Mouse (Mus musculus) hindbrain, embryonic 11.5 days (tissue): ENCODE measurements at regions not wholly inside any gene's neighbourhood (a gene's known extent, or its start where the extent isn't known, plus 50 kb on each side); places are given as distances from the start of the nearest gene placed in this dataset.

Experiments
- ATAC-seq: fragments of 200-750 bp; cut with Nextera tagmentation; 2 replicates; pipeline ENCODE4 v1.8.0; 2017; ENCODE audit warnings: mild to moderate bottlenecking, moderate TSS enrichment, moderate library complexity; ENCODE audit not compliant: low FRiP score
- DNase-seq: peaks from one replicate; pipeline ENCODE4 v3.0.0-alpha.2; 2015; ENCODE audit warnings: low spot score
- H3K27ac ChIP-seq: fragments of 300-500 bp; sonication (generic); 2 replicates; pipeline ENCODE4 v1.5.1; 2014; ENCODE audit warnings: mild to moderate bottlenecking, low read depth, low read length
- H3K27me3 ChIP-seq: fragments of 300-500 bp; sonication (generic); 2 replicates; pipeline ENCODE4 v1.6.1; 2014; ENCODE audit warnings: mild to moderate bottlenecking, low read length, moderate library complexity, mixed read lengths; ENCODE audit not compliant: control insufficient read depth, insufficient read depth
- H3K36me3 ChIP-seq: fragments of 300-500 bp; sonication (generic); 2 replicates; pipeline ENCODE4 v1.6.1; 2014; ENCODE audit warnings: mild to moderate bottlenecking, low read length, moderate library complexity, mixed read lengths; ENCODE audit not compliant: control insufficient read depth, insufficient read depth
- H3K4me1 ChIP-seq: fragments of 300-500 bp; sonication (generic); replicated peaks from 2 replicates; pipeline ENCODE4 v1.6.1; 2014; ENCODE audit warnings: low read length, mixed read lengths; ENCODE audit not compliant: control insufficient read depth, insufficient read depth
- H3K4me2 ChIP-seq: fragments of 300-500 bp; sonication (generic); replicated peaks from 2 replicates; pipeline ENCODE4 v1.6.1; 2014; ENCODE audit warnings: mild to moderate bottlenecking, low read depth, low read length
- H3K4me3 ChIP-seq: fragments of 300-500 bp; sonication (generic); 2 replicates; pipeline ENCODE4 v1.5.1; 2014; ENCODE audit warnings: low read depth, low read length
- H3K9ac ChIP-seq: fragments of 300-500 bp; sonication (generic); 2 replicates; pipeline ENCODE4 v1.6.1; 2014; ENCODE audit warnings: low read depth, low read length
- H3K9me3 ChIP-seq: fragments of 300-500 bp; sonication (generic); 2 replicates; pipeline ENCODE4 v1.6.1; 2016; ENCODE audit warnings: low read length; ENCODE audit not compliant: control insufficient read depth
- WGBS: fragments of 180-500 bp; shearing (Covaris S2); extraction: QIAGEN DNeasy Blood & Tissue Kit; methylation state at CpG from one replicate; pipeline ENCODE4 v1.1.7; 2014; 5-methylcytosine and 5-hydroxymethylcytosine counted together

GRCm38 (mm10) chr8:67143479-67143878, 283.5 kb downstream of the Naf1 start:
- DNase-seq (no peak), ATAC-seq (no peak)
- H3K4me3 ChIP-seq = no peak overlapping the region
- no peak overlapping the region for H3K4me2 ChIP-seq
- H3K27me3 ChIP-seq = no peaks in the 10 kb centered on the region
- H3K27ac ChIP-seq = no peak overlapping the region
- no peaks in the 10 kb centered on the region for H3K36me3 ChIP-seq
- 67% methylated on average over 4 of the region's 4 CpGs for WGBS
- H3K9me3 ChIP-seq = no peaks in the 10 kb centered on the region
- H3K9ac ChIP-seq = no peak overlapping the region
- no peaks in the 10 kb centered on the region for H3K4me1 ChIP-seq

GRCm38 (mm10) chr8:67181741-67182140, 321.7 kb downstream of the Naf1 start:
- WGBS = 84% methylated on average over 5 of the region's 5 CpGs

DNA sequence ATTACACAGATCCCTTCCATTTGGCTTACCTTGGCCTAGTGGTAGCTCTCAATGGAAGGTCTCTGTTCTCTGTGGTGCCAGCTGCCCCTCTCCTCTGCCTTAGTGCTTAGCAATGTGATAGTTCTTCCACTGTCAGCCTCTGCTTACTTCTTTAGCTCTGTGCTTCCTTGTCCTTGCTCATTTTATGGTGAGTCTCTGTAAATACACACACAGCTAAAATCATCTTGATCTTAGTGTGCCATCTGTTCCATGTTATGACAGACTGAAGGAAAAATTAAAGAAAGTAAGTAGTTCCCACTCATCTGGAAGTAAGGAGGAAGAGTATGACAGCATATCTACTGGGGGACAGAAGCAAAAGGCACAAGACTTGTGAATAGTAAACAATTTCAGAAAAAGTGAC, 324.4 kb upstream of the Nat3 start:
- no peaks in the 10 kb centered on the region for H3K4me1 ChIP-seq
- no peaks in the 10 kb centered on the region for H3K36me3 ChIP-seq
- no peak for DNase-seq
- H3K27ac ChIP-seq = no peak overlapping the region
- H3K9ac ChIP-seq = no peak overlapping the region
- no peak for ATAC-seq
- no peaks in the 10 kb centered on the region for H3K27me3 ChIP-seq
- no peak overlapping the region for H3K4me3 ChIP-seq
- H3K9me3 ChIP-seq = no peaks in the 10 kb centered on the region
- no peak overlapping the region for H3K4me2 ChIP-seq

More at GRCm38 (mm10) chr8:67181741-67182140, 321.7 kb downstream of the Naf1 start:
- Histone ChIP-seq H3K4me3 (no peak overlapping the region), H3K4me1 (no peaks in the 10 kb centered on the region), H3K27me3 (no peaks in the 10 kb centered on the region), H3K27ac (no peak overlapping the region), H3K9ac (no peak overlapping the region), H3K36me3 (no peaks in the 10 kb centered on the region), H3K9me3 (no peaks in the 10 kb centered on the region), H3K4me2 (no peak overlapping the region)
- ATAC-seq (no peak), DNase-seq (no peak)

DNA sequence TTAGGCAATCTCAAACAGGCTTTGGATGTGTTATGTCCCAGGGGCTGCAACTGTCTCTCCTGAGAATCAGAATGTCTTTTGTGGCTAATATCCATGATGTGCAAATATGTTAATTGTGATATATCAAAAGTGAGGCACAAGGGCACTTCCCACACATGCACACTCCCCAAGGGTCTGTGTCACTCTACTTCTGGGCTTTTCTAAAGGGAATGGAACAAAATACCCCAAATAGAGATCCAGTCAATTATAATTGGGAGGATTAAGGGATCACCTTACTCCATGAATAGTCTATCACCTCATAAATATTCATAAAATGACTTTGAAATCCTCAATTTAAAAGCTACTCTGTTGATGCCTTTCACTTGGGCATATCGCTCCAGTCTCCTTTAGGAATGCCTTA, 317.6 kb upstream of the Nat3 start:
- Histone ChIP-seq H3K36me3 (no peaks in the 10 kb centered on the region), H3K9ac (no peak overlapping the region), H3K4me3 (no peak overlapping the region), H3K4me1 (no peaks in the 10 kb centered on the region), H3K27me3 (no peaks in the 10 kb centered on the region), H3K4me2 (no peak overlapping the region), H3K27ac (no peak overlapping the region), H3K9me3 (no peaks in the 10 kb centered on the region)
- no peak for DNase-seq
- 71% methylated on average over 1 of the region's 1 CpGs for WGBS
- no peak for ATAC-seq

DNA sequence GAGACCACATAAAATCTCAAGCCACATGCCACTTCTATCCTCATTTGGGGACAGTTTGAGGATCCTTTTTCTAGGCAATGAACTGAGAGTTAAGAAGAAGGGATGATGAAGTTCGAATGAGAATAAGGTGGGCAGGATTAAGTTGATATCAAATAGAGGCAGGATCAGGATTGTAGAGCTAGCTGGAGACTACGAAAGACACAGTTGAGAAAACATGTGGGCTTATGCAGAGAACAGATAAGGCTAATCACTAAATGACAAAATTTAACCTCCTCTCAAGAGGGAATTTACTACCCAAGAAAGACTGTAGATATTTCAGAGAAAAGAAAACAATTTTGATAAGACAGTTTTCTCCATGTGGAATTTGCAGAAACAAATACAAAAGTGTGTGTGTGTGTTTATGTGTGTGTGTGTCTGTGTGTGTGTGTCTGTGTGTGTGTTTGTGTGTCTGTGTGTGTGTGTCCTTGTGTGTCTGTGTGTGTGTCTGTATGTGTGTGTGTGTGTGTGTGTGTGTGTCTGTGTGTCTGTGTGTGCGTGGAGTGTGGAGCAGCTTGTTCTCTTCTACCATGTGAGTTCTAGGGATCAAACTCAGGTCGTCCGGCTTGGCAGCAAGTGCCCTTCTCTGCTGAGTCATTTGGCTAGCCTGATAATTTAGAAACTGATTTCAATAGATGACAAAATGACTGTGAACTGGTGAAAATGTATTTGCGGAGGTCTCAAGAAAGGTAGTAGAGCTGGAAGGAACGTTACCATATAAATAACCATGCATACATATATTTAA, 291.5 kb upstream of the Nat3 start:
- no peak overlapping the region for H3K9ac ChIP-seq
- no peaks in the 10 kb centered on the region for H3K36me3 ChIP-seq
- H3K4me1 ChIP-seq = no peaks in the 10 kb centered on the region
- whole genome bisulfite sequencing = 88% methylated on average over 7 of the region's 7 CpGs
- DNase-seq = no peak
- H3K4me3 ChIP-seq = no peak overlapping the region
- no peaks in the 10 kb centered on the region for H3K27me3 ChIP-seq
- no peak overlapping the region for H3K27ac ChIP-seq
- no peak for ATAC-seq
- no peak overlapping the region for H3K4me2 ChIP-seq
- H3K9me3 ChIP-seq = no peaks in the 10 kb centered on the region

- no peak overlapping the region for H3K4me2 ChIP-seq
- H3K4me1 ChIP-seq = no peaks in the 10 kb centered on the region
- no peaks in the 10 kb centered on the region for H3K36me3 ChIP-seq
- no peaks in the 10 kb centered on the region for H3K9me3 ChIP-seq
- H3K4me3 ChIP-seq = no peak overlapping the region
- no peak overlapping the region for H3K9ac ChIP-seq
- 72% methylated on average over 1 of the region's 1 CpGs for WGBS
- no peaks in the 10 kb centered on the region for H3K27me3 ChIP-seq
- DNase-seq = no peak
- H3K27ac ChIP-seq = no peak overlapping the region
- ATAC-seq = no peak
Measured at GRCm38 (mm10) chr8:67238934-67239333, 284.7 kb upstream of the Nat3 start.

DNA sequence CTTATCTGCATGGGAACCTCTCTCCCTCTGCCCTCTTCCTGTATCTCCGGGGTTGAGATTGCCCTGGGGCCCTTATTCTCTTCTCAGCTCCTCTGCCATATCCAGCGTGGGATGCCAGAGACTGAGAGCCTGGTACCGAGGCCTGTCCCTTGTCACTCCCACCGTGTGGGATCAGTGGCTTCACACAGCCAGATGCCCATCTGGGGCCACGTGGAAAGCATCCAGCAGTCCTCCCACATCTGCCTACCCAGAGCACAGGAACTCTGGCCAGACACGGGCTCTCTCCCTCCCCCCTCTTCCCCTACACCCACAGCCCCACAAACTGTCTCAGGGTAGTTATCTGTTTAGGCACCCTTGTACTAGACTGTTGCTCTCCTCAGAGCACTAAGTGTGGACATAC, 244.9 kb upstream of the Nat3 start:
- no peaks in the 10 kb centered on the region for H3K4me1 ChIP-seq
- H3K9ac ChIP-seq = no peak overlapping the region
- DNase-seq (no peak), ATAC-seq (no peak)
- WGBS = 75% methylated on average over 6 of the region's 6 CpGs
- H3K4me2 ChIP-seq = no peak overlapping the region
- no peaks in the 10 kb centered on the region for H3K9me3 ChIP-seq
- H3K4me3 ChIP-seq = no peak overlapping the region
- H3K36me3 ChIP-seq = no peaks in the 10 kb centered on the region
- H3K27me3 ChIP-seq = no peaks in the 10 kb centered on the region
- no peak overlapping the region for H3K27ac ChIP-seq

- Histone ChIP-seq H3K27ac (no peak overlapping the region), H3K4me1 (no peaks in the 10 kb centered on the region), H3K9me3 (no peaks in the 10 kb centered on the region), H3K9ac (no peak overlapping the region), H3K36me3 (no peaks in the 10 kb centered on the region), H3K27me3 (no peaks in the 10 kb centered on the region), H3K4me2 (no peak overlapping the region), H3K4me3 (no peak overlapping the region)
- ATAC-seq (no peak), DNase-seq (no peak)
Measured at GRCm38 (mm10) chr8:67279449-67279848, 244.2 kb upstream of the Nat3 start.

- Histone ChIP-seq H3K4me3 (no peak overlapping the region), H3K9me3 (no peaks in the 10 kb centered on the region), H3K4me2 (no peak overlapping the region), H3K27ac (no peak overlapping the region), H3K9ac (no peak overlapping the region), H3K27me3 (no peaks in the 10 kb centered on the region), H3K36me3 (no peaks in the 10 kb centered on the region), H3K4me1 (no peaks in the 10 kb centered on the region)
- ATAC-seq (0 out of 2 replicates have a peak, but pooled peaks have one; percentile 25), DNase-seq (no peak)
- WGBS = 84% methylated on average over 1 of the region's 1 CpGs
Measured at GRCm38 (mm10) chr8:67310494-67310893, 213.2 kb upstream of the Nat3 start.
